Mouse (Mus musculus): ENCODE measurements at regions not wholly inside any gene's neighbourhood (a gene's known extent, or its start where the extent isn't known, plus 50 kb on each side); places are given as distances from the start of the nearest gene placed in this dataset.

- intact Hi-C loops (cut with DNase I), result no loop called here
- peak in 1 of 2 experiments; percentile 46 for DNase-seq
Observed at GRCm38 (mm10) chr16:25042669-25043440, 243.8 kb upstream of the Tprg start.

GRCm38 (mm10) chr16:25044637-25045036 lies 242.0 kb upstream of the Tprg start:
- intact Hi-C loops (cut with DNase I), result no loop called here
- DNase-seq, result no peak

- no peak for DNase-seq
- intact Hi-C loops (cut with DNase I), result no loop called here
Observed at GRCm38 (mm10) chr16:25047726-25048125, 238.9 kb upstream of the Tprg start.

GRCm38 (mm10) chr16:25049928-25050510 lies 236.6 kb upstream of the Tprg start:
- intact Hi-C loops (cut with DNase I), result loop anchor here (10.0 kb wide), 2 partner anchors 155 to 255 kb away; no protein-coding TSS in a partner anchor
- no peak for DNase-seq

GRCm38 (mm10) chr16:25051044-25051443 lies 235.6 kb upstream of the Tprg start:
- DNase-seq, result no peak
- intact Hi-C loops (cut with DNase I), result loop anchor here (10.0 kb wide), 2 partner anchors 156 to 256 kb away; no protein-coding TSS in a partner anchor

- intact Hi-C loops (cut with DNase I), result loop anchor here (10.0 kb wide), 2 partner anchors 158 to 258 kb away; no protein-coding TSS in a partner anchor
Observed at GRCm38 (mm10) chr16:25052428-25052827, 234.2 kb upstream of the Tprg start.

GRCm38 (mm10) chr16:25052917-25053343 lies 233.7 kb upstream of the Tprg start:
- no peak for DNase-seq
- intact Hi-C loops (cut with DNase I), result loop anchor here (10.0 kb wide), 2 partner anchors 158 to 258 kb away; no protein-coding TSS in a partner anchor

More at GRCm38 (mm10) chr16:25052428-25052827, 234.2 kb upstream of the Tprg start:
- no peak for DNase-seq

- DNase-seq, result no peak
- intact Hi-C loops (cut with DNase I), result loop anchor here (10.0 kb wide), 2 partner anchors 160 to 260 kb away; no protein-coding TSS in a partner anchor
Observed at GRCm38 (mm10) chr16:25054304-25054703, 232.3 kb upstream of the Tprg start.

GRCm38 (mm10) chr16:25055376-25055775 lies 231.2 kb upstream of the Tprg start:
- intact Hi-C loops (cut with DNase I), result loop anchor here (5.0 to 10.0 kb wide), 3 partner anchors 63 to 261 kb away; no protein-coding TSS in a partner anchor
- no peak for DNase-seq

- intact Hi-C loops (cut with DNase I), result loop anchor here (5.0 to 10.0 kb wide), 3 partner anchors 66 to 263 kb away; no protein-coding TSS in a partner anchor
- DNase-seq, result no peak
Observed at GRCm38 (mm10) chr16:25058051-25058747, 228.4 kb upstream of the Tprg start.

GRCm38 (mm10) chr16:25058812-25059501 lies 227.7 kb upstream of the Tprg start:
- intact Hi-C loops (cut with DNase I), result loop anchor here (5.0 to 10.0 kb wide), 3 partner anchors 67 to 264 kb away; no protein-coding TSS in a partner anchor
- peak; percentile 97 for DNase-seq

- peak in 1 of 2 experiments; percentile 75 for DNase-seq
- intact Hi-C loops (cut with DNase I), result loop anchor here (5.0 to 10.0 kb wide), 3 partner anchors 67 to 265 kb away; no protein-coding TSS in a partner anchor
Observed at GRCm38 (mm10) chr16:25059504-25059992, 227.1 kb upstream of the Tprg start.

GRCm38 (mm10) chr16:25060266-25060665 lies 226.4 kb upstream of the Tprg start:
- intact Hi-C loops (cut with DNase I), result loop anchor here (5.0 to 10.0 kb wide), 5 partner anchors 495 to 985 kb away; no protein-coding TSS in a partner anchor
- no peak for DNase-seq

- intact Hi-C loops (cut with DNase I), result loop anchor here (2.0 to 10.0 kb wide), 6 partner anchors 497 to 1079 kb away; no protein-coding TSS in a partner anchor
- DNase-seq, result peak in 1 of 2 experiments; percentile 49
Observed at GRCm38 (mm10) chr16:25061631-25062030, 225.0 kb upstream of the Tprg start.

GRCm38 (mm10) chr16:25063981-25064380 lies 222.6 kb upstream of the Tprg start:
- no peak for DNase-seq
- intact Hi-C loops (cut with DNase I), result loop anchor here (2.0 to 10.0 kb wide), 6 partner anchors 499 to 1081 kb away; no protein-coding TSS in a partner anchor

- intact Hi-C loops (cut with DNase I), result loop anchor here (5.0 to 10.0 kb wide), 5 partner anchors 500 to 990 kb away; no protein-coding TSS in a partner anchor
- DNase-seq, result peak; percentile 83 to 88
Observed at GRCm38 (mm10) chr16:25064538-25064937, 222.1 kb upstream of the Tprg start.

- intact Hi-C loops (cut with DNase I), result loop anchor here (10.0 kb wide), 4 partner anchors 502 to 992 kb away; no protein-coding TSS in a partner anchor
- DNase-seq, result no peak
Observed at GRCm38 (mm10) chr16:25066822-25067221, 219.8 kb upstream of the Tprg start.

- DNase-seq, result no peak
- intact Hi-C loops (cut with DNase I), result loop anchor here (10.0 kb wide), 4 partner anchors 503 to 993 kb away; no protein-coding TSS in a partner anchor
Observed at GRCm38 (mm10) chr16:25067276-25068249, 219.1 kb upstream of the Tprg start.
